Mouse (Mus musculus): ENCODE results near the gene Prr19.

- TF ChIP-seq CTCF (IDR thresholded peaks at IDR 0.05; ENCODE audit: low read depth, low read length) = no peak
- TF ChIP-seq POLR2A (IDR thresholded peaks at IDR 0.05; ENCODE audit: extremely low read depth, insufficient read depth, low read length) = no peak
These were observed 13.5 kb downstream of the Prr19 start for GRCm38 (mm10) chr7:25314606-25315305.
